Mouse (Mus musculus): ENCODE results near the gene Hist1h4h.

DNA sequence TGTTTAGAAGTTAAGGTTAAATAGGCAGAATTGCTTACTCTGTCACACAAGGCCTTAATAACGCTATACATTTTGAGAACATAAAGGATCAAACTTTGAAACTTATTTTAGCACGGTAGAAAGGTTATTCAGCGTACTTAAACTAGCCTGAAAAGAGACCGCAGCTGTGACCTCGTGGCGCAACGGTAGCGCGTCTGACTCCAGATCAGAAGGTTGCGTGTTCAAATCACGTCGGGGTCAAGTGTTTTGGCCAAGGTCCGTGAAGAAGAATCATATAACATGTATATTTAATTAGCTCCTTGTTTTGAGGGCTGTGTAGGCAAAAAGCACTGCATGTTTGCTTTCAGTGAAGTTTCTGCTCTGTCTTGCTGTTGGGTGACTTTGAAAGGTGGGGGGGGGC, 24.5 kb upstream of the Hist1h4h start:
- TF ChIP-seq POLR2A (IDR thresholded peaks at IDR 0.05; ENCODE audit: low read depth, low read length): no peak
- TF ChIP-seq CTCF (IDR thresholded peaks at IDR 0.05; ENCODE audit: borderline replicate concordance, insufficient read depth, low read length): no peak
